Mouse (Mus musculus) adrenal gland, postnatal 0 days (tissue): ENCODE data around the gene Krtdap. TPM values are rescaled to one million over a fixed set of nuclear protein-coding genes. Genes with fewer than 3 reads are reported as not detected.

Source experiments
- polyA plus RNA-seq: library from polyadenylated mRNA; unstranded; fragments of >200 nt; fragmentation: Nextera tagmentation; extraction: Ambion mirVana; gene quantifications from 2 replicates; pipeline ENCODE4 v1.2.1, GENCODE M21; 2015

Gene Krtdap
- 32.6 and 84.5 TPM in 2 replicates for polyA plus RNA-seq

DNA sequence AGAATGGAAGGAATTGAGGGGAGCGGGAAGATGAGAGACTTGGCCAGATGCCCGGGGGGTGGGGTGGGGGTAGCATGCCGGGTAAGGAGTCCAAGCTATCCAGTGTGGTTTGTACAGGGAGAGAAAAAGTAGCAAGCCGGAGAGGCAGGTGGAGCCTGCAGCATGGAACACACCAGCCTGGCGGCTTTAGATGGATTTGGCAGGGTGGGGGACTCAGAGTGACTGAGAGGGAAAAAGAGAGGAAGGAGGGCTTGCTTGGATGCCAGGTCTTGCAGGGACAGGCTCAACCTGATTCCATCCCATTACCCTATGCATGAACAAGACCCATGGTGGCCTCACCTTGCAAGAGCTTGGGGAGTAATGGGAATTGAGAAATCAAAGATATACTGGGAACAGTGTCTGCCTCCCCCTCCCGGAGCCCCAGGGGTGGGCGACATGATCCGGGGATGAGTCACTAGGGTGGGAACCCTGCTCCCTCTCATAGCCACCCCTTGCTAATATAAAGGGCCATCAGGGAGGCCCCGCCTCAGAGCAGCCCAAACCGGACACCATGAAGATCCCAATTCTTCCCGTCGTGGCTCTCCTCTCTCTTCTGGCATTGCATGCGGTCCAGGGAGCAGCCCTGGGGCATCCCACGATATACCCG lies at the start of gene Krtdap:
Gene Krtdap, plus strand, starts transcription at position 520 of the 646 bp plus-strand sequence.

DNA sequence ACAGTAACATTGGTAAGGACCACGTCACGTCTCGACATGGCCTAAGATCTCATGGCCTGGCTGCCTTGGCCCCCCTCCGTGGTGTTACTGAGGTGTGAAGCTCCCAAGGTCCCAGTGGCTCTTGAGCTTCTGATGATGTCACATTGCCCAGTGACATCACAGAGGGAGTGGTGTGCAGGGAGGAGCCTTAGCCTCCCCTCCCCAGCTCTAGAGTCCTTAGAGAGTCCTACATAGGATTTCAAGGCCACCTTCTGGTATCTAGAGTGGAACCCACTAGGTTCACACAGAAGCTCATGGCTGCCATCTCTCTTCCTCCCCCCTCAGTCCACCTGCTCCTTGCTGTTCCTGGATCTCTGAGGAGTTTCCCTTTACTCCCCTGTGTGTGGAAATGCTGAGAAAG lies 44.1 kb upstream of the Krtdap start, which contains the start of gene Gapdhs:
Gene Gapdhs, minus strand, starts transcription at position 65 of the 400 bp plus-strand sequence.

DNA sequence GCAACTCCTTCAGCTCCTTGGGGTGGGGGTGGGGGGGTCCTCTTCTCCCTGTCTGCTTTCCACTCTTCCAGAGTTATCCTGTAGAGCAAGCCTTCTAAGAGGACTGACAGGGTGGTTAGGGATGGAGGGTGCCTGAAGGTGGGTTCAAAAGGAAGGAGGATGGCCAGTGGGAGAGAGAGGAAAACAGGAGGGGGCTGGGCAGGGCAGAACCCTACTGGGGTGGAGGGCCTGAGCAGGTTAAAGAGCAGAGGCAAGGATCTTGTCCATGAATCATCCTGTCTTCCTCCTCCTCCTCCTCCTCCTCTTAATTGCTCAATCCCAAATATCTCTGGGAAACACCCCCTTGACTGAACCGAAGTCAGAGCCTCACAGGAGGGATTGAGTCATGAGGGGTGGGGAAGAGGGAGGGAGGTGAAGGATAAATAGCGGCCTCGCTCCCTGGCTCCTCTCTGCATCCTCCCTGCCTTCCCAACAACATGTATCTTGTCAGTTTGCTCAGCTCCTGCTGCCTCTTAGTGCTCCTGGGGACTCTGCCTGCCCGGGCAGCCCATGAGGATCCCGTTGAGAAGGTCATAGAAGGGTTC lies 36.5 kb upstream of the Krtdap start, which contains the start of gene Sbsn:
Gene Sbsn, plus strand, starts transcription at position 386 of the 584 bp plus-strand sequence.

DNA sequence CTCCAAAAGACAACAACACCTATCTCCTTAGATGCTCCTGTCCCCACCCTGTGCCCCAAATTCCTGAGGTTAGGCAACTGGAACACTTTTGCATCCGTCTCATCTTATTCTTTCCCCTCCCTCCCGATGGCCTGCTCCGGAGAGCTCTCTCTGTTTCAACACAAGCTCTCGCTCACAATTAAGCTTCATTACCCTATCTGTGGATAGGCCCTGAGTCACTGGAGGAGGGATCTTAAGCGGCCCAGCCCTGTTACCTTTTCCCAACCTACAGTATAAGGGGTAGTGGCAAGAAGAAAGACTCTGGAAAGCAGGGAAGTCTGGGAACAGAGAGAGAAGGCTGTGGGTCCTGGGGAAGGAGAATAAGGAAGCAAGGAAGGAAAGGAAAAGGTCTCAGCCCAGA lies 24.2 kb upstream of the Krtdap start, which contains the start of gene Dmkn:
Gene Dmkn, plus strand, starts transcription at position 301 of the 400 bp plus-strand sequence.

DNA sequence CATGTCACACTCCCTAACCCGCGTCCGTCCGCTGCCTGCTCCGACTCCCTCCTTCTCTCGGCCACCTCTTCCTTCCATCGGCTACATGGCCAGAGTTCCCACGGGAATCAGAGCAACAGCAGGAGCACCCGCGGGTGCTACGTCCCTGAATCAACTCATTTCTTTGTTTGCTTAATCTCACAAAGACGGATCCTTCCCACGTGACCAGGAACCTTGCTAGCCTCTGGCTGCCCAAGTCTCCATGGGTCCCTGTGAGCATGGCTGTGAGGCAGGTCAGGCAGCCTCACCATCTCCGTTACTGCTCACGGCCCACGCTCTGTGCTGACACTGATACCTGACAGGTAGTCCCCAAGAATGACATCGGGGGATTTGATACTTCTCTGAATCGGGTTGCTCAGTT lies 36.0 kb downstream of the Krtdap start, which contains the start of gene Ffar2:
Gene Ffar2, minus strand, starts transcription at position 101 of the 400 bp plus-strand sequence.

Other genes with a start within 250 kb of the Krtdap start
- 21.9 and 51.7 TPM in 2 replicates for gene Hspb6, start 235.7 kb upstream of the Krtdap start, polyA plus RNA-seq
- gene Proser3, start 235.6 kb upstream of the Krtdap start, polyA plus RNA-seq = 5.8 and 6.8 TPM in 2 replicates
- gene Lin37, start 228.1 kb upstream of the Krtdap start, polyA plus RNA-seq = 57.6 and 67.2 TPM in 2 replicates
- 83.5 and 101 TPM in 2 replicates for gene U2af1l4, start 224.6 kb upstream of the Krtdap start, polyA plus RNA-seq
- gene Gm49396, start 224.6 kb upstream of the Krtdap start, polyA plus RNA-seq = 2.8 and 5.1 TPM in 2 replicates
- 179 and 205 TPM in 2 replicates for gene Psenen, start 224.3 kb upstream of the Krtdap start, polyA plus RNA-seq
- gene Igflr1, start 222.5 kb upstream of the Krtdap start, polyA plus RNA-seq = 0.72 and 1.8 TPM in 2 replicates
- gene Kmt2b, start 199.2 kb upstream of the Krtdap start, polyA plus RNA-seq = 3.7 and 4.5 TPM in 2 replicates
- gene Zbtb32, start 189.0 kb upstream of the Krtdap start, polyA plus RNA-seq = 0.11 and 0.51 TPM in 2 replicates
- gene Upk1a, start 175.0 kb upstream of the Krtdap start, polyA plus RNA-seq = 0.55 and 0.79 TPM in 2 replicates
- gene Cox6b1, start 161.7 kb upstream of the Krtdap start, polyA plus RNA-seq = 1,273 and 1,293 TPM in 2 replicates
- gene Etv2, start 152.0 kb upstream of the Krtdap start, polyA plus RNA-seq = not detected in 2 replicates
- gene Rbm42, start 137.6 kb upstream of the Krtdap start, polyA plus RNA-seq = 83.9 and 102 TPM in 2 replicates
- gene Haus5, start 122.9 kb upstream of the Krtdap start, polyA plus RNA-seq = 14.3 and 19.0 TPM in 2 replicates
- not detected in 2 replicates for gene Pmis2, start 116.3 kb upstream of the Krtdap start, polyA plus RNA-seq
- 10.8 and 14.4 TPM in 2 replicates for gene 2200002J24Rik, start 89.0 kb upstream of the Krtdap start, polyA plus RNA-seq
- 2.5 and 2.7 TPM in 2 replicates for gene Atp4a, start 75.7 kb upstream of the Krtdap start, polyA plus RNA-seq
- 231 and 307 TPM in 2 replicates for gene Tmem147, start 58.4 kb upstream of the Krtdap start, polyA plus RNA-seq
- gene Gapdhs, start 44.2 kb upstream of the Krtdap start, polyA plus RNA-seq = 0.11 and 0.35 TPM in 2 replicates
- gene Sbsn, start 36.4 kb upstream of the Krtdap start, polyA plus RNA-seq = 16.2 and 29.7 TPM in 2 replicates
- gene Dmkn, start 24.1 kb upstream of the Krtdap start, polyA plus RNA-seq = 49.0 and 57.0 TPM in 2 replicates
- gene Ffar2, start 35.9 kb downstream of the Krtdap start, polyA plus RNA-seq = 0.25 and 0.35 TPM in 2 replicates
- 2.1 and 5.5 TPM in 2 replicates for gene Ffar3, start 68.3 kb downstream of the Krtdap start, polyA plus RNA-seq
- not detected in 2 replicates for gene Ffar1, start 73.7 kb downstream of the Krtdap start, polyA plus RNA-seq
- 0.36 and 0.40 TPM in 2 replicates for gene Cd22, start 92.4 kb downstream of the Krtdap start, polyA plus RNA-seq
- 0.27 and 0.55 TPM in 2 replicates for gene Mag, start 127.0 kb downstream of the Krtdap start, polyA plus RNA-seq
- 0.50 TPM in 1 of 2 replicates, not detected in the other for gene Hamp2, start 136.8 kb downstream of the Krtdap start, polyA plus RNA-seq
- 2.9 and 4.7 TPM in 2 replicates for gene Hamp, start 156.1 kb downstream of the Krtdap start, polyA plus RNA-seq
- 17.0 and 22.5 TPM in 2 replicates for gene Usf2, start 168.9 kb downstream of the Krtdap start, polyA plus RNA-seq
- 6.0 and 8.3 TPM in 2 replicates for gene Lsr, start 185.6 kb downstream of the Krtdap start, polyA plus RNA-seq
- gene Fam187b, start 185.9 kb downstream of the Krtdap start, polyA plus RNA-seq = 0.61 and 0.90 TPM in 2 replicates